8 mouse cellular contexts compared by ENCODE assay signal in genomic region chr4:149774094-149774470, GRCm38 (mm10). TPM values are rescaled to one million over a fixed set of nuclear protein-coding genes. Genes with fewer than 3 reads are reported as not detected.
DNase-seq lines count a peak whose midpoint lies in the region; ATAC-seq lines count a peak whose summit lies in the region.

Gene Slc25a33 (minus strand): TSS chr4:149774277.

- H3K4me1 ChIP-seq in hindbrain, embryonic 11.5 days (replicated peaks; ENCODE audit: control insufficient read depth, insufficient read depth, low read length) = no peaks in the 10 kb centered on the region

- ATAC-seq in hindbrain, embryonic 11.5 days (ENCODE audit: low FRiP score) = peak; percentile 99

- peak within 1 kb of the TSS; percentile 48 for H3K4me3 ChIP-seq in hindbrain, embryonic 11.5 days (ENCODE audit: low read depth, low read length)

- peak within 1 kb of the TSS; percentile 88 for H3K27ac ChIP-seq in hindbrain, embryonic 11.5 days (ENCODE audit: low read depth, low read length)

- WGBS in hindbrain, embryonic 11.5 days = 0% methylated on average over 51 of the region's 51 CpGs

- peak within 1 kb of the TSS; percentile 58 for H3K9ac ChIP-seq in hindbrain, embryonic 11.5 days (ENCODE audit: low read depth, low read length)

- no peaks in the 10 kb centered on the region for H3K36me3 ChIP-seq in hindbrain, embryonic 11.5 days (ENCODE audit: control insufficient read depth, insufficient read depth, low read length)

- no peaks in the 10 kb centered on the region for H3K9me3 ChIP-seq in hindbrain, embryonic 11.5 days (ENCODE audit: control insufficient read depth, low read length)

- no peaks in the 10 kb centered on the region for H3K27me3 ChIP-seq in hindbrain, embryonic 11.5 days (ENCODE audit: control insufficient read depth, insufficient read depth, low read length)

- peak within 1 kb of the TSS; percentile 61 for H3K4me2 ChIP-seq in hindbrain, embryonic 11.5 days (replicated peaks; ENCODE audit: low read depth, low read length)

- DNase-seq in MN1 (ENCODE audit: low spot score) = peak; percentile 97
- peak; percentile 97 for DNase-seq in cerebellum, adult 9-10 months
- peak; percentile 89 to 96 for DNase-seq in frontal cortex, adult 2 months (ENCODE audit: extremely low spot score in 1 of 2, low spot score in 1 of 2)
- peak; percentile 97 for DNase-seq in hindbrain, embryonic 11.5 days (ENCODE audit: low spot score)
- peak; percentile 94 to 96 for DNase-seq in layer of hippocampus, postnatal 14 days (ENCODE audit: low spot score in 2 of 2)
- peak; percentile 97 for DNase-seq in lung, postnatal 14 days
- DNase-seq in retina, adult 2 months (ENCODE audit: low read depth, low spot score) = peak; percentile 91
- peak; percentile 88 to 90 for DNase-seq in thymus, postnatal 36 days

RNA-seq across cellular contexts. Expression of gene Slc25a33, which starts in this region (rescaled TPM):
- 35.1 and 36.5 TPM in 2 replicates for polyA plus RNA-seq in frontal cortex, adult 2 months (2012; rRNA removed)
- 22.0 and 23.6 TPM in 2 replicates for polyA plus RNA-seq in hindbrain, embryonic 11.5 days (2014; fragmentation: Nextera tagmentation; extraction: Ambion mirVana)
- total RNA-seq in layer of hippocampus, postnatal 14 days (2021) = 10 to 100 TPM; 37.6 to 40.3 TPM

Comparison
In these comparisons a context has a peak if more than half of its experiments do, and no peak if none do; other contexts are left out.
1. Peak in every context shown above with its lines: DNase-seq, ATAC-seq, H3K4me3 ChIP-seq and H3K27ac ChIP-seq.